Mouse (Mus musculus) midbrain, postnatal 0 days (tissue): ENCODE measurements at regions not wholly inside any gene's neighbourhood (a gene's known extent, or its start where the extent isn't known, plus 50 kb on each side); places are given as distances from the start of the nearest gene placed in this dataset.
A peak's percentile ranks its signal among the peaks of the same experiment; 100 is the strongest.

Source experiments
- ATAC-seq: fragments of 200-750 bp; cut with Nextera tagmentation; 2 replicates; pipeline ENCODE4 v1.8.0; 2017; ENCODE audit warnings: moderate number of reproducible peaks, mild to moderate bottlenecking, moderate TSS enrichment, moderate library complexity; ENCODE audit not compliant: low FRiP score
- DNase-seq: peaks from one replicate; pipeline ENCODE4 v3.0.0-alpha.2; 2015; ENCODE audit warnings: low spot score
- H3K27ac ChIP-seq: fragments of 300-500 bp; sonication (generic); 2 replicates; pipeline ENCODE4 v1.5.1; 2014; ENCODE audit warnings: low read depth, mild to moderate bottlenecking, low read length, mixed read lengths
- H3K27me3 ChIP-seq: fragments of 300-500 bp; sonication (generic); 2 replicates; pipeline ENCODE4 v1.6.1; 2014; ENCODE audit warnings: low read length, control low read depth, mixed read lengths; ENCODE audit not compliant: insufficient read depth
- H3K36me3 ChIP-seq: fragments of 300-500 bp; sonication (generic); 2 replicates; pipeline ENCODE4 v1.6.1; 2014; ENCODE audit warnings: low read length, control low read depth, mixed read lengths; ENCODE audit not compliant: insufficient read depth
- H3K4me1 ChIP-seq: fragments of 300-500 bp; sonication (generic); 2 replicates; pipeline ENCODE4 v1.6.1; 2014; ENCODE audit warnings: mild to moderate bottlenecking, control low read depth, antibody characterized with exemption, low read length, mixed read lengths; ENCODE audit not compliant: insufficient read depth
- H3K4me2 ChIP-seq: fragments of 300-500 bp; sonication (generic); 2 replicates; pipeline ENCODE4 v1.6.1; 2014; ENCODE audit warnings: low read depth, mild to moderate bottlenecking, low read length, mixed read lengths; ENCODE audit not compliant: poor library complexity, severe bottlenecking
- H3K4me3 ChIP-seq: fragments of 300-500 bp; sonication (generic); 2 replicates; pipeline ENCODE4 v1.5.1; 2014; ENCODE audit warnings: low read depth, mild to moderate bottlenecking, low read length, moderate library complexity
- H3K9ac ChIP-seq: fragments of 300-500 bp; sonication (generic); replicated peaks from 2 replicates; pipeline ENCODE4 v1.6.1; 2014; ENCODE audit warnings: mild to moderate bottlenecking, low read length, moderate library complexity, mixed read lengths; ENCODE audit not compliant: poor library complexity, severe bottlenecking
- H3K9me3 ChIP-seq: fragments of 300-500 bp; sonication (generic); 2 replicates; pipeline ENCODE4 v1.6.1; 2016; ENCODE audit warnings: low read length, control low read depth
- CTCF ChIP-seq: IDR thresholded peaks from 2 replicates; pipeline ENCODE4 v1.5.1; 2016; ENCODE audit warnings: antibody characterized with exemption, mild to moderate bottlenecking
- WGBS: fragments of 180-500 bp; shearing (Covaris S2); extraction: QIAGEN DNeasy Blood & Tissue Kit; methylation state at CpG from one replicate; pipeline ENCODE4 v1.1.7; 2014; 5-methylcytosine and 5-hydroxymethylcytosine counted together

GRCm38 (mm10) chr7:68667215-68667614, 81.8 kb downstream of the Arrdc4 start:
- H3K9ac ChIP-seq, result no peak overlapping the region
- ATAC-seq, result no peak
- DNase-seq, result peak; percentile 11
- WGBS, result 59% methylated on average over 4 of the region's 4 CpGs
- no peaks in the 10 kb centered on the region for H3K9me3 ChIP-seq
- H3K4me1 ChIP-seq, result no peaks in the 10 kb centered on the region
- no peak overlapping the region for H3K27ac ChIP-seq
- no peaks in the 10 kb centered on the region for H3K36me3 ChIP-seq
- TF ChIP-seq CTCF, result peak; percentile 67
- no peak overlapping the region for H3K4me2 ChIP-seq
- no peaks in the 10 kb centered on the region for H3K27me3 ChIP-seq
- H3K4me3 ChIP-seq, result no peak overlapping the region

- Histone ChIP-seq H3K9ac (no peak overlapping the region), H3K4me3 (no peak overlapping the region), H3K4me2 (no peak overlapping the region), H3K4me1 (no peaks in the 10 kb centered on the region), H3K27ac (no peak overlapping the region), H3K27me3 (no peaks in the 10 kb centered on the region), H3K36me3 (no peaks in the 10 kb centered on the region), H3K9me3 (no peaks in the 10 kb centered on the region)
- ATAC-seq (no peak), DNase-seq (no peak)
- TF ChIP-seq CTCF, result no peak
These were observed 92.7 kb downstream of the Arrdc4 start for GRCm38 (mm10) chr7:68656354-68656753.

GRCm38 (mm10) chr7:68653534-68653933, 95.5 kb downstream of the Arrdc4 start:
- Histone ChIP-seq H3K4me2 (no peak overlapping the region), H3K9me3 (no peaks in the 10 kb centered on the region), H3K4me3 (no peak overlapping the region), H3K27ac (no peak overlapping the region), H3K4me1 (no peaks in the 10 kb centered on the region), H3K36me3 (no peaks in the 10 kb centered on the region), H3K27me3 (no peaks in the 10 kb centered on the region), H3K9ac (no peak overlapping the region)
- 61% methylated on average over 1 of the region's 1 CpGs for WGBS
- no peak for TF ChIP-seq CTCF
- ATAC-seq, result no peak
- DNase-seq, result no peak

- H3K4me1 ChIP-seq, result no peaks in the 10 kb centered on the region
- H3K27ac ChIP-seq, result no peak overlapping the region
- ATAC-seq (no peak), DNase-seq (peak; percentile 35)
- no peak overlapping the region for H3K4me2 ChIP-seq
- 68% methylated on average over 4 of the region's 4 CpGs for WGBS
- H3K36me3 ChIP-seq, result no peaks in the 10 kb centered on the region
- peak; percentile 66 for TF ChIP-seq CTCF
- H3K9me3 ChIP-seq, result no peaks in the 10 kb centered on the region
- no peak overlapping the region for H3K4me3 ChIP-seq
- no peaks in the 10 kb centered on the region for H3K27me3 ChIP-seq
- no peak overlapping the region for H3K9ac ChIP-seq
These were observed 97.6 kb downstream of the Arrdc4 start for GRCm38 (mm10) chr7:68651418-68651817.

GRCm38 (mm10) chr7:68637556-68638215, 111.4 kb downstream of the Arrdc4 start:
- TF ChIP-seq CTCF, result no peak
- WGBS, result 87% methylated on average over 7 of the region's 7 CpGs
- no peak for DNase-seq

GRCm38 (mm10) chr7:68621080-68621479, 128.0 kb downstream of the Arrdc4 start:
- no peak overlapping the region for H3K4me3 ChIP-seq
- no peaks in the 10 kb centered on the region for H3K27me3 ChIP-seq
- H3K27ac ChIP-seq, result no peak overlapping the region
- ATAC-seq (no peak), DNase-seq (no peak)
- H3K9ac ChIP-seq, result no peak overlapping the region
- 97% methylated on average over 3 of the region's 3 CpGs for WGBS
- no peaks in the 10 kb centered on the region; the same call in 1 of the 2 replicates for H3K9me3 ChIP-seq
- no peaks in the 10 kb centered on the region for H3K36me3 ChIP-seq
- H3K4me2 ChIP-seq, result no peak overlapping the region
- H3K4me1 ChIP-seq, result no peaks in the 10 kb centered on the region
- no peak for TF ChIP-seq CTCF

More at GRCm38 (mm10) chr7:68637556-68638215, 111.4 kb downstream of the Arrdc4 start:
- H3K36me3 ChIP-seq, result no peaks in the 10 kb centered on the region
- ATAC-seq, result no peak
- no peaks in the 10 kb centered on the region for H3K4me1 ChIP-seq
- H3K27ac ChIP-seq, result no peak overlapping the region
- H3K9me3 ChIP-seq, result no peaks in the 10 kb centered on the region
- H3K9ac ChIP-seq, result no peak overlapping the region
- no peak overlapping the region for H3K4me2 ChIP-seq
- no peak overlapping the region for H3K4me3 ChIP-seq
- H3K27me3 ChIP-seq, result no peaks in the 10 kb centered on the region
